Mouse (Mus musculus) heart, embryonic 16.5 days (tissue): Measurements from ENCODE around the gene Ebf4. TPM values are rescaled to one million over a fixed set of nuclear protein-coding genes. Genes with fewer than 3 reads are reported as not detected.

ENCODE experiments used
- ATAC-seq: fragments of 200-750 bp; cut with Nextera tagmentation; replicated peaks from 2 replicates; pipeline ENCODE4 v1.8.0; 2017; ENCODE audit warnings: moderate number of reproducible peaks; ENCODE audit not compliant: insufficient read depth, low FRiP score; ENCODE audit errors: extremely low read depth
- H3K27ac ChIP-seq: fragments of 300-500 bp; sonication (generic); 2 replicates; pipeline ENCODE4 v1.5.1; 2014; ENCODE audit warnings: mild to moderate bottlenecking, low read length, control low read depth, moderate library complexity
- H3K27me3 ChIP-seq: fragments of 300-500 bp; sonication (generic); 2 replicates; pipeline ENCODE4 v1.6.1; 2014; ENCODE audit warnings: low read length, mixed read lengths; ENCODE audit not compliant: control insufficient read depth, insufficient read depth
- H3K36me3 ChIP-seq: fragments of 300-500 bp; sonication (generic); 2 replicates; pipeline ENCODE4 v1.6.1; 2014; ENCODE audit not compliant: control insufficient read depth, insufficient read depth
- H3K4me1 ChIP-seq: fragments of 300-500 bp; sonication (generic); 2 replicates; pipeline ENCODE4 v1.6.1; 2014; ENCODE audit warnings: low read length, mixed read lengths; ENCODE audit not compliant: control insufficient read depth, insufficient read depth
- H3K4me2 ChIP-seq: fragments of 300-500 bp; sonication (generic); 2 replicates; pipeline ENCODE4 v1.6.1; 2014; ENCODE audit warnings: low read depth, mild to moderate bottlenecking, control low read depth, low read length
- H3K4me3 ChIP-seq: fragments of 300-500 bp; sonication (generic); 2 replicates; pipeline ENCODE4 v1.5.1; 2014; ENCODE audit warnings: mild to moderate bottlenecking, control low read depth, low read length
- H3K9ac ChIP-seq: fragments of 300-500 bp; sonication (generic); 2 replicates; pipeline ENCODE4 v1.6.1; 2014; ENCODE audit warnings: low read length, control low read depth
- H3K9me3 ChIP-seq: fragments of 300-500 bp; sonication (generic); replicated peaks from 2 replicates; pipeline ENCODE4 v1.6.1; 2016; ENCODE audit warnings: low read length; ENCODE audit not compliant: control insufficient read depth
- WGBS: fragments of 180-500 bp; shearing (Covaris S2); extraction: QIAGEN DNeasy Blood & Tissue Kit; methylation state at CpG from one replicate; pipeline ENCODE4 v1.1.7; 2014; 5-methylcytosine and 5-hydroxymethylcytosine counted together
- polyA plus RNA-seq: library from polyadenylated mRNA; unstranded; fragments of >200 nt; fragmentation: Nextera tagmentation; extraction: Ambion mirVana; gene quantifications from 2 replicates; pipeline ENCODE4 v1.2.1, GENCODE M21; 2015

The Ebf4 gene
- polyA plus RNA-seq, 1 experiment from 2014 or later: 0.43 TPM

GRCm38 (mm10) chr2:130383895-130384294 lies 88.9 kb downstream of the Ebf4 start:
- WGBS: 70% methylated on average over 6 of the region's 6 CpGs
- Histone ChIP-seq H3K4me3 (no peak overlapping the region), H3K9me3 (no peaks in the 10 kb centered on the region), H3K4me1 (no peaks in the 10 kb centered on the region), H3K36me3 (no peaks in the 10 kb centered on the region), H3K27me3 (peaks cover 2% of the 10 kb centered on the region; the same call in 1 of the 2 replicates), H3K27ac (no peak overlapping the region), H3K9ac (no peak overlapping the region), H3K4me2 (no peak overlapping the region)
- ATAC-seq: no peak

- H3K27ac ChIP-seq: no peak overlapping the region
- H3K4me2 ChIP-seq: no peak overlapping the region
- peaks cover 2% of the 10 kb centered on the region; the same call in 1 of the 2 replicates for H3K27me3 ChIP-seq
- H3K4me1 ChIP-seq: no peaks in the 10 kb centered on the region
- H3K36me3 ChIP-seq: no peaks in the 10 kb centered on the region
- no peaks in the 10 kb centered on the region for H3K9me3 ChIP-seq
- no peak overlapping the region for H3K4me3 ChIP-seq
- WGBS: 61% methylated on average over 1 of the region's 1 CpGs
- no peak overlapping the region for H3K9ac ChIP-seq
- ATAC-seq: no peak
Measured at GRCm38 (mm10) chr2:130386212-130386611, 91.2 kb downstream of the Ebf4 start.

GRCm38 (mm10) chr2:130388796-130389195 lies 93.8 kb downstream of the Ebf4 start:
- no peak overlapping the region for H3K9ac ChIP-seq
- no peak for ATAC-seq
- WGBS: 74% methylated on average over 2 of the region's 2 CpGs

DNA sequence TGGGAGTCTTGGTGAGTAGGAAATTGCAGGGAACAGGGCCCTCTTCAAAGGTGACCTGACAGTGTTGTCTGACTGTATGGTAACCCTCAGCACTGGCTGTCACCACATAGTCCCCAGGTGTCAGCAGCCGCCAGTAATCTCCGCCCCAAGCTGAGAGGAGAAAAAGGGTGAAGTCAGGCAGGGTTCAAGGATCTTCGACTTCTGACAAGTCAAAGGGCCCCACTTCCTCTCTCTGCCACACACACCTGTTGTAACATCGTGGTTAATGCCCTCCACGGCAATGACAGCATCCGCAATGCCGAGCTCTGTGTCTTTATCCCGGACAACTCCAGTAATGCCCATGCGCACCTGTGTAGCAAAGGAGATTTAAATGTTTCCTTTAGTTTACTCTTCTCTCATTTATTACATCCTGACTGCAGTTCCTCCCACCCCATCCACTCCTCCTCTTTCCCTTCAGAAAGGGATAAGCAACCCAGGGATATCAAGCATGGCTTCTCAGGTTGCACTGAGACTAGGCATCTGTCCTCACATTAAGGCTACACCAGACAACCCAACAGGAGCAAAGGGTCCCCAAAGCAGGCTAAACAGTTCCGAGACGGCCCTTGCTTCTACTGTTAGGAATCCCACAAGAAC lies 96.1 kb downstream of the Ebf4 start:
- Histone ChIP-seq H3K9ac (no peak overlapping the region), H3K4me3 (no peak overlapping the region), H3K36me3 (no peaks in the 10 kb centered on the region), H3K4me1 (no peaks in the 10 kb centered on the region), H3K27me3 (peaks cover 1% of the 10 kb centered on the region), H3K4me2 (no peak overlapping the region), H3K27ac (no peak overlapping the region), H3K9me3 (no peaks in the 10 kb centered on the region)
- 79% methylated on average over 11 of the region's 11 CpGs for WGBS
- ATAC-seq: peak; percentile 65; the same call in 1 of the 2 replicates

More at GRCm38 (mm10) chr2:130388796-130389195, 93.8 kb downstream of the Ebf4 start:
- no peaks in the 10 kb centered on the region for H3K27me3 ChIP-seq
- H3K9me3 ChIP-seq: no peaks in the 10 kb centered on the region
- no peak overlapping the region for H3K4me3 ChIP-seq
- no peak overlapping the region for H3K4me2 ChIP-seq
- H3K4me1 ChIP-seq: no peaks in the 10 kb centered on the region
- H3K36me3 ChIP-seq: no peaks in the 10 kb centered on the region
- H3K27ac ChIP-seq: no peak overlapping the region

DNA sequence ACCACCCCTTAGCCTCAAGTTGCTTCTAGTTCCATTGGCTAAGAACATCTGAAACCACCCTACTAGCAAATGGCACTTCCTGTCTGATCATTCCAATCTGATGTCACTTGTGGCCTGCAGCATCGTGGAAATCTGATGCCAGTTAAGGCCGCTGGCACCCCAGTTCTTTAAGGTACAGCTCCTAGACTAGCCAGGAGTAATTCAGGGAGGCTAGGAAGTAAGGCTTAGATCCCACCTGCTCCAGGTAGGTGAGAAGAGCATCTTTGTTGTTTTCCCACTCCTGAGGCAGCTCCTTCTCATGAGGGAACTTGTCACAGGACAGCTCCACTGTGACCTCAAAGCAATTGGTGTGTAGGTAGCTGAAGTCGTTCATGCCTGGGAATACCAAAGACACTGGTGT lies 97.9 kb downstream of the Ebf4 start:
- Histone ChIP-seq H3K4me2 (no peak overlapping the region), H3K27me3 (peaks cover 9% of the 10 kb centered on the region), H3K9ac (no peak overlapping the region), H3K4me1 (peaks cover 2% of the 10 kb centered on the region), H3K36me3 (no peaks in the 10 kb centered on the region), H3K9me3 (no peaks in the 10 kb centered on the region), H3K27ac (no peak overlapping the region), H3K4me3 (no peak overlapping the region)
- no peak for ATAC-seq
- WGBS: 75% methylated on average over 3 of the region's 3 CpGs

GRCm38 (mm10) chr2:130395696-130396095 lies 100.7 kb downstream of the Ebf4 start:
- 92% methylated on average over 11 of the region's 11 CpGs for WGBS
- Histone ChIP-seq H3K9ac (no peak overlapping the region), H3K36me3 (no peaks in the 10 kb centered on the region), H3K27me3 (peaks cover 20% of the 10 kb centered on the region), H3K4me2 (no peak overlapping the region), H3K4me1 (peaks cover 4% of the 10 kb centered on the region), H3K4me3 (no peak overlapping the region), H3K27ac (no peak overlapping the region), H3K9me3 (no peaks in the 10 kb centered on the region)
- ATAC-seq: no peak

DNA sequence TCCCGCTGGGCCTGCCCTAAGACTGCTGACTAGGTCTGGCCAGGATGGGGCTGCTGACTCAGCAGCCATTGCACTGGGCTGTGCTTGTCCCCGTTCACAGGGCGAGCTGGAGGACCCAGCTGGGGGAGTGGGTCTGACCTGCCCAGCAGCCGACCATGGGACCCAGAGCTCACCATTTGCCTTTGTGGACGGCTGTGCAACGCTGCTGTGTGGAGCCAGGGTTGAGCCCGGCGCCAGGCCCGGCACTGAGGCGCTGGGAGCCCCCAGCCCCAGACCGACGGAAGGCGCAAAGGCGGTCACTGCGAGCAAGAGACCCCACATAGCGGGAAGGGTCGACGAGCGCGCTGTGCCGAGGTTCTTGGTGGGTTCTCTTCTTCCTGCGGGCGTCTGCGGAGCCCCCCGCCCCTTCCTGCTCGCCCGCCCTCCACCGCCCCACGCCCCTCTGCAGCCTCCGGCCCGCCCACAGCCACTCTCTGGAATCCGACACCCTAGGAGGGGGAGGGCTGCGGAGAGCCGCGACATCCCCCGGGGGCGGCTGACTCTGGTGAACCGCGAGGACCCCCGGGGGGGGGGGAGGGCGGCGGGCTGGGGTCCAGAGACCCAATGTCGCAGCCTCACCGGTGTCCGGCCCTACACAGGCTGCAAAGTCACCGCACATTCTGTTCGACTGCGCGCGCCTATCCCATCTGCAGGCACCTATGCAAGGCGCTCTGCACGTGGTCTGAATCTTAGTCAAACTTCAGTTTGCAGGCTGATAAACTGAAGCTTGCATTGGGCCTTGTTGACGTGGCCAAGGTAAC lies 102.4 kb downstream of the Ebf4 start, which contains the start of gene Cpxm1:
Gene Cpxm1, minus strand, starts transcription at position 389 of the 800 bp plus-strand sequence.
- Histone ChIP-seq H3K27ac (peak within 1 kb of the TSS; percentile 49; the same call in 1 of the 2 replicates), H3K9me3 (no peaks in the 10 kb centered on the region), H3K4me3 (peak within 1 kb of the TSS; percentile 68), H3K4me1 (peaks cover 4% of the 10 kb centered on the region), H3K9ac (peak within 1 kb of the TSS; percentile 80), H3K36me3 (no peaks in the 10 kb centered on the region), H3K4me2 (peak within 1 kb of the TSS; percentile 98), H3K27me3 (peaks cover 20% of the 10 kb centered on the region)
- under 1% methylated on average over 44 of the region's 53 CpGs for WGBS
- ATAC-seq: peak; percentile 82

DNA sequence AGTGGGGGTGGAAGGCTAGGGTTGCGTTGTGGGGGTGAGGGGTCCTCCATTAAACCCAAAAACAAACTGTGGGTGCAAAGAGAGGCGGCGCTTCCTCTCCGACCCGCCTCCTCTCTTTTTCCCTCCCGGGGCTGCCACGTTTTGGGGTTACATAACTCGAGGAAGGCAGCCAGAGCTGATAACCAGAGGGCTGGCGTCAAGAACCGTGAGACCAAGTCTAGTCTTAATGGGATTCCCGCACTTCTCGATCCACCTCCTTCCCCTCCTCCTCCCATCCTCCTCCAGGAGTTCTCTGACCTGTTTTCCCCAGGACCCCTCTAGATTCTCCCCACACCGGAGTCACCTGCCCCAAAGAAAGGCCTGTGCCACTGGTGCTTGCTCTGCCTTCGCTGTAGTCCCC lies 103.1 kb downstream of the Ebf4 start:
- H3K4me1 ChIP-seq: peaks cover 4% of the 10 kb centered on the region
- ATAC-seq: no peak
- H3K9ac ChIP-seq: peak overlapping the region; percentile 80
- H3K9me3 ChIP-seq: no peaks in the 10 kb centered on the region
- H3K4me3 ChIP-seq: peak overlapping the region; percentile 68
- no peaks in the 10 kb centered on the region for H3K36me3 ChIP-seq
- H3K27ac ChIP-seq: no peak overlapping the region
- WGBS: 15% methylated on average over 11 of the region's 14 CpGs
- peaks cover 20% of the 10 kb centered on the region for H3K27me3 ChIP-seq
- peak overlapping the region; percentile 98 for H3K4me2 ChIP-seq

- H3K9ac ChIP-seq: no peak overlapping the region
- no peaks in the 10 kb centered on the region for H3K36me3 ChIP-seq
- 89% methylated on average over 1 of the region's 1 CpGs for WGBS
- peaks cover 20% of the 10 kb centered on the region for H3K27me3 ChIP-seq
- no peak for ATAC-seq
- peaks cover 4% of the 10 kb centered on the region for H3K4me1 ChIP-seq
- no peak overlapping the region for H3K4me2 ChIP-seq
- no peak overlapping the region for H3K4me3 ChIP-seq
- no peak overlapping the region for H3K27ac ChIP-seq
- H3K9me3 ChIP-seq: no peaks in the 10 kb centered on the region
Measured at GRCm38 (mm10) chr2:130400046-130400445, 105.1 kb downstream of the Ebf4 start.
